ENCODE assay signal across 8 mouse cellular contexts in the genomic region with DNA sequence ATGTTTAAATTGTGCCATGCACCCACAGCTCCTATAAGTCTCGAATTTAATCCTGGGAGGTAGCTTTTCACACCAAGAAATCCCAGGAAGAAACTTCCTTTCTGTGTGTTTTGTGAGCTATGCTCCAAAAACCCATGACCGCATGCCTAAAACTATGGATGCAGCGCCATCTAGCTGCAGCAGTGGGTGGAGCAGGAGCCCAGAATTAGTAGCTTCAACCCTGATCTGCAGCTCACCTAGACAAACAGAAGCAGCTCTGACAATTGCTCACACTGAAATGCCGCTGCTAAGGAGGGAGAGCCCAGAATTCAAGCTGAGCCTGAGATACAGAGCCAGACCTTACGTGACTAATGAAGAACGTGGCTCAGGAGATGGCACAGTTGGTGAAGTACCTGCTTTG.
DNase-seq lines count a peak whose midpoint lies in the region; ATAC-seq and TF ChIP-seq lines count a peak whose summit lies in the region.

No protein-coding gene starts in this region.

- peak; percentile 58 for DNase-seq in ES-E14 (ENCODE audit: low read depth, low spot score)
- peak; percentile 37 for DNase-seq in c-Kit-positive CD71-positive TER-119-positive erythroid progenitor cells, embryonic 14.5 days (ENCODE audit: low spot score)
- peak; percentile 85 to 96 for DNase-seq in layer of hippocampus, adult 18-20 months (ENCODE audit: low spot score in 2 of 2)
- peak; percentile 93 for DNase-seq in lung, embryonic 14.5 days
- peak; percentile 77 for DNase-seq in ovary, postnatal 36 days (ENCODE audit: low spot score)
- peak; percentile 59 for DNase-seq in thymus, postnatal 14 days

- WGBS in forebrain, embryonic 15.5 days: 5% methylated on average over 6 of the region's 6 CpGs
- WGBS in lung, embryonic 14.5 days: 1% methylated on average over 6 of the region's 6 CpGs

- peak; percentile 96 for TF ChIP-seq CTCF in lung, embryonic 14.5 days (IDR thresholded peaks at IDR 0.05; ENCODE audit: low read depth)

- in situ Hi-C loops in ES-E14 (cut with MboI; ENCODE audit: low sequenced_read_pairs in 2 of 2, unreplicated experiment in 2 of 2): no loop called here

- no peak overlapping the region for H3K4me3 ChIP-seq in ES-E14 (ENCODE audit: insufficient read depth in 1 of 2, low read depth in 1 of 2, low read length in 2 of 2, poor library complexity in 1 of 2, severe bottlenecking in 1 of 2)
- H3K4me3 ChIP-seq in forebrain, embryonic 15.5 days: no peak overlapping the region
- no peak overlapping the region for H3K4me3 ChIP-seq in lung, embryonic 14.5 days (ENCODE audit: low read depth, low read length)

- no peaks in the 10 kb centered on the region for H3K4me1 ChIP-seq in ES-E14 (ENCODE audit: control insufficient read depth in 2 of 2, insufficient read depth in 2 of 2, low read length in 2 of 2, poor library complexity in 1 of 2)
- H3K4me1 ChIP-seq in forebrain, embryonic 15.5 days: peaks cover 20% of the 10 kb centered on the region
- no peaks in the 10 kb centered on the region for H3K4me1 ChIP-seq in lung, embryonic 14.5 days (ENCODE audit: insufficient read depth)

- no peak overlapping the region for H3K9ac ChIP-seq in ES-E14 (ENCODE audit: insufficient read depth, low read depth, low read length, poor library complexity, severe bottlenecking)
- H3K9ac ChIP-seq in forebrain, embryonic 15.5 days (replicated peaks): no peak overlapping the region
- H3K9ac ChIP-seq in lung, embryonic 14.5 days: no peak overlapping the region

- H3K27ac ChIP-seq in ES-E14 (ENCODE audit: insufficient read depth, low read depth, low read length, poor library complexity, severe bottlenecking): no peak overlapping the region
- no peak overlapping the region for H3K27ac ChIP-seq in forebrain, embryonic 15.5 days (replicated peaks)
- no peak overlapping the region for H3K27ac ChIP-seq in lung, embryonic 14.5 days (ENCODE audit: low read depth)

- no peaks in the 10 kb centered on the region for H3K9me3 ChIP-seq in ES-E14 (ENCODE audit: control insufficient read depth, insufficient read depth, low read depth, low read length)
- no peaks in the 10 kb centered on the region for H3K9me3 ChIP-seq in forebrain, embryonic 15.5 days
- H3K9me3 ChIP-seq in lung, embryonic 14.5 days (ENCODE audit: low read depth, low read length): 0 out of 2 replicates have a peak, but pooled peaks cover 2% of the 10 kb centered on the region

- ATAC-seq in forebrain, embryonic 15.5 days (replicated peaks): peak; percentile 57
- ATAC-seq in hematopoietic stem cell, adult 5-6 weeks (replicated peaks in 1 of 2; ENCODE audit: insufficient read depth in 1 of 2, low FRiP score in 2 of 2, low TSS enrichment in 1 of 2, low read depth in 1 of 2, poor library complexity in 2 of 2, severe bottlenecking in 2 of 2): peak; percentile 61 to 75; a peak in 3 of 4 replicates
- peak; percentile 53; the same call in 1 of the 2 replicates for ATAC-seq in lung, embryonic 14.5 days (ENCODE audit: insufficient read depth)

- no peaks in the 10 kb centered on the region for H3K36me3 ChIP-seq in ES-E14 (ENCODE audit: control insufficient read depth, insufficient read depth, low read length, poor library complexity, severe bottlenecking)
- no peaks in the 10 kb centered on the region for H3K36me3 ChIP-seq in forebrain, embryonic 15.5 days
- no peaks in the 10 kb centered on the region for H3K36me3 ChIP-seq in lung, embryonic 14.5 days (ENCODE audit: insufficient read depth)

- H3K27me3 ChIP-seq in forebrain, embryonic 15.5 days: no peaks in the 10 kb centered on the region
- no peaks in the 10 kb centered on the region for H3K27me3 ChIP-seq in lung, embryonic 14.5 days (ENCODE audit: insufficient read depth, low read length)

- no peak overlapping the region for H3K4me2 ChIP-seq in forebrain, embryonic 15.5 days (replicated peaks)
- no peak overlapping the region for H3K4me2 ChIP-seq in lung, embryonic 14.5 days

TF ChIP-seq in ES-E14, 5 proteins besides CTCF, POLR2A, EP300 and RAD21:
- TF ChIP-seq MAFK (IDR thresholded peaks at IDR 0.05; ENCODE audit: insufficient read depth, low read depth, low read length) (no peak), CHD2 (IDR thresholded peaks at IDR 0.05; ENCODE audit: low read depth, low read length) (no peak), ZNF384 (IDR thresholded peaks at IDR 0.05; ENCODE audit: low read depth, low read length) (no peak), ZC3H11A (IDR thresholded peaks at IDR 0.05; ENCODE audit: borderline replicate concordance, low read depth, low read length) (peak; percentile 69), HCFC1 (IDR thresholded peaks at IDR 0.05; ENCODE audit: borderline replicate concordance, insufficient read depth, low read length) (no peak)

Comparison
In these comparisons a context has a peak if more than half of its experiments do, and no peak if none do; other contexts are left out.
1. DNase-seq: peak in every context shown above with its lines; median percentile 93 in lung, embryonic 14.5 days; 90 in layer of hippocampus, adult 18-20 months; 77 in ovary, postnatal 36 days; 59 in thymus, postnatal 14 days; 58 in ES-E14; 37 in c-Kit-positive CD71-positive TER-119-positive erythroid progenitor cells, embryonic 14.5 days.